Mouse (Mus musculus) limb, embryonic 15.5 days (tissue): ENCODE measurements around the gene Grin3a. TPM values are rescaled to one million over a fixed set of nuclear protein-coding genes. Genes with fewer than 3 reads are reported as not detected.

Experiments
- ATAC-seq: fragments of 200-750 bp; cut with Nextera tagmentation; 2 replicates; pipeline ENCODE4 v1.8.0; 2017; ENCODE audit warnings: low read depth, moderate TSS enrichment; ENCODE audit not compliant: insufficient number of reproducible peaks, low FRiP score, low TSS enrichment
- H3K27ac ChIP-seq: fragments of 300-500 bp; sonication (generic); 2 replicates; pipeline ENCODE4 v1.5.1; 2015; ENCODE audit warnings: moderate library complexity, mild to moderate bottlenecking, inconsistent platforms
- H3K27me3 ChIP-seq: fragments of 300-500 bp; sonication (generic); 2 replicates; pipeline ENCODE4 v1.6.1; 2015; ENCODE audit warnings: inconsistent platforms
- H3K36me3 ChIP-seq: fragments of 300-500 bp; sonication (generic); 2 replicates; pipeline ENCODE4 v1.6.1; 2015; ENCODE audit warnings: inconsistent platforms
- H3K4me1 ChIP-seq: fragments of 300-500 bp; sonication (generic); 2 replicates; pipeline ENCODE4 v1.6.1; 2015; ENCODE audit warnings: inconsistent platforms
- H3K4me2 ChIP-seq: fragments of 300-500 bp; sonication (generic); 2 replicates; pipeline ENCODE4 v1.6.1; 2015; ENCODE audit warnings: mild to moderate bottlenecking, inconsistent platforms
- H3K4me3 ChIP-seq: fragments of 300-500 bp; sonication (generic); 2 replicates; pipeline ENCODE4 v1.5.1; 2015; ENCODE audit warnings: mild to moderate bottlenecking, inconsistent platforms
- H3K9ac ChIP-seq: fragments of 300-500 bp; sonication (generic); 2 replicates; pipeline ENCODE4 v1.6.1; 2015; ENCODE audit warnings: inconsistent platforms
- H3K9me3 ChIP-seq: fragments of 300-500 bp; sonication (generic); 2 replicates; pipeline ENCODE4 v1.6.1; 2016; ENCODE audit warnings: inconsistent platforms
- WGBS: fragments of 180-500 bp; shearing (Covaris S2); methylation state at CpG from one replicate; pipeline ENCODE4 v1.1.7; 2015; 5-methylcytosine and 5-hydroxymethylcytosine counted together
- polyA plus RNA-seq: library from polyadenylated mRNA; unstranded; fragments of >200 nt; fragmentation: Nextera tagmentation; extraction: Ambion mirVana; gene quantifications from 2 replicates; pipeline ENCODE4 v1.2.1, GENCODE M21; 2015

Gene Grin3a
- polyA plus RNA-seq, 1 experiment from 2014 or later: 3.8 TPM

- H3K4me1 ChIP-seq: no peaks in the 10 kb centered on the region
- 79% methylated on average over 5 of the region's 5 CpGs for WGBS
- no peaks in the 10 kb centered on the region for H3K36me3 ChIP-seq
- no peak for ATAC-seq
- no peaks in the 10 kb centered on the region for H3K27me3 ChIP-seq
- H3K9me3 ChIP-seq: no peaks in the 10 kb centered on the region
- no peak overlapping the region for H3K4me2 ChIP-seq
- H3K4me3 ChIP-seq: no peak overlapping the region
- H3K9ac ChIP-seq: no peak overlapping the region
- no peak overlapping the region for H3K27ac ChIP-seq
Measured at GRCm38 (mm10) chr4:49742847-49743246, 102.7 kb downstream of the Grin3a start.

- Histone ChIP-seq H3K27me3 (no peaks in the 10 kb centered on the region), H3K36me3 (no peaks in the 10 kb centered on the region), H3K9ac (no peak overlapping the region), H3K4me2 (no peak overlapping the region), H3K9me3 (no peaks in the 10 kb centered on the region), H3K4me1 (no peaks in the 10 kb centered on the region), H3K27ac (no peak overlapping the region), H3K4me3 (no peak overlapping the region)
- WGBS: 83% methylated on average over 2 of the region's 2 CpGs
- ATAC-seq: no peak
Measured at GRCm38 (mm10) chr4:49741942-49742341, 103.6 kb downstream of the Grin3a start.

- no peaks in the 10 kb centered on the region for H3K27me3 ChIP-seq
- no peak overlapping the region for H3K4me2 ChIP-seq
- ATAC-seq: no peak
- H3K36me3 ChIP-seq: no peaks in the 10 kb centered on the region
- WGBS: 75% methylated on average over 5 of the region's 5 CpGs
- H3K9me3 ChIP-seq: no peaks in the 10 kb centered on the region
- no peaks in the 10 kb centered on the region for H3K4me1 ChIP-seq
- H3K4me3 ChIP-seq: no peak overlapping the region
- H3K27ac ChIP-seq: no peak overlapping the region
- no peak overlapping the region for H3K9ac ChIP-seq
Measured at GRCm38 (mm10) chr4:49740796-49741766, 104.5 kb downstream of the Grin3a start.

- Histone ChIP-seq H3K36me3 (no peaks in the 10 kb centered on the region), H3K27ac (no peak overlapping the region), H3K4me1 (no peaks in the 10 kb centered on the region), H3K27me3 (no peaks in the 10 kb centered on the region), H3K4me2 (no peak overlapping the region), H3K4me3 (no peak overlapping the region), H3K9me3 (no peaks in the 10 kb centered on the region), H3K9ac (no peak overlapping the region)
- 39% methylated on average over 1 of the region's 1 CpGs for WGBS
- no peak for ATAC-seq
Measured at GRCm38 (mm10) chr4:49739561-49739960, 106.0 kb downstream of the Grin3a start.

- ATAC-seq: no peak
Measured at GRCm38 (mm10) chr4:49729326-49729725, 116.2 kb downstream of the Grin3a start.

GRCm38 (mm10) chr4:49723908-49724307 lies 121.6 kb downstream of the Grin3a start:
- Histone ChIP-seq H3K4me2 (no peak overlapping the region), H3K27me3 (no peaks in the 10 kb centered on the region), H3K27ac (no peak overlapping the region), H3K4me3 (no peak overlapping the region), H3K4me1 (no peaks in the 10 kb centered on the region), H3K36me3 (no peaks in the 10 kb centered on the region), H3K9me3 (no peaks in the 10 kb centered on the region), H3K9ac (no peak overlapping the region)
- WGBS: 88% methylated on average over 2 of the region's 2 CpGs
- ATAC-seq: no peak

More at GRCm38 (mm10) chr4:49729326-49729725, 116.2 kb downstream of the Grin3a start:
- no peaks in the 10 kb centered on the region for H3K4me1 ChIP-seq
- H3K27ac ChIP-seq: no peak overlapping the region
- 68% methylated on average over 3 of the region's 3 CpGs for WGBS
- no peaks in the 10 kb centered on the region for H3K36me3 ChIP-seq
- H3K9me3 ChIP-seq: no peaks in the 10 kb centered on the region
- no peak overlapping the region for H3K9ac ChIP-seq
- no peaks in the 10 kb centered on the region for H3K27me3 ChIP-seq
- no peak overlapping the region for H3K4me3 ChIP-seq
- H3K4me2 ChIP-seq: no peak overlapping the region

- H3K4me3 ChIP-seq: no peak overlapping the region
- 61% methylated on average over 12 of the region's 12 CpGs for WGBS
- H3K27ac ChIP-seq: no peak overlapping the region
- ATAC-seq: no peak
- H3K4me2 ChIP-seq: no peak overlapping the region
- no peaks in the 10 kb centered on the region for H3K36me3 ChIP-seq
- H3K4me1 ChIP-seq: no peaks in the 10 kb centered on the region
- no peaks in the 10 kb centered on the region for H3K27me3 ChIP-seq
- H3K9ac ChIP-seq: no peak overlapping the region
- no peaks in the 10 kb centered on the region; the same call in 1 of the 2 replicates for H3K9me3 ChIP-seq
Measured at GRCm38 (mm10) chr4:49691405-49692194, 153.9 kb downstream of the Grin3a start.

- H3K4me1 ChIP-seq: no peaks in the 10 kb centered on the region
- WGBS: 21% methylated on average over 9 of the region's 9 CpGs
- H3K9ac ChIP-seq: no peak overlapping the region; the same call in 1 of the 2 replicates
- no peak overlapping the region for H3K27ac ChIP-seq
- no peak overlapping the region for H3K4me2 ChIP-seq
- ATAC-seq: no peak
- H3K9me3 ChIP-seq: no peaks in the 10 kb centered on the region
- no peaks in the 10 kb centered on the region for H3K36me3 ChIP-seq
- no peak overlapping the region for H3K4me3 ChIP-seq
- no peaks in the 10 kb centered on the region for H3K27me3 ChIP-seq
Measured at GRCm38 (mm10) chr4:49688594-49689288, 156.8 kb downstream of the Grin3a start.

- WGBS: 85% methylated on average over 13 of the region's 13 CpGs
- no peak for ATAC-seq
Measured at GRCm38 (mm10) chr4:49681812-49682211, 163.7 kb downstream of the Grin3a start, which contains the start of gene Ppp3r2. Gene Ppp3r2, minus strand, starts transcription at chr4:49682024.

GRCm38 (mm10) chr4:49680171-49680875 lies 165.2 kb downstream of the Grin3a start:
- H3K9me3 ChIP-seq: no peaks in the 10 kb centered on the region
- H3K9ac ChIP-seq: no peak overlapping the region
- H3K4me2 ChIP-seq: no peak overlapping the region
- no peak for ATAC-seq
- WGBS: 90% methylated on average over 11 of the region's 11 CpGs
- no peaks in the 10 kb centered on the region for H3K27me3 ChIP-seq
- H3K27ac ChIP-seq: no peak overlapping the region
- no peaks in the 10 kb centered on the region for H3K36me3 ChIP-seq
- H3K4me3 ChIP-seq: no peak overlapping the region
- no peaks in the 10 kb centered on the region for H3K4me1 ChIP-seq

More at GRCm38 (mm10) chr4:49681812-49682211, 163.7 kb downstream of the Grin3a start, which contains the start of gene Ppp3r2:
- no peaks in the 10 kb centered on the region for H3K4me1 ChIP-seq
- no peaks in the 10 kb centered on the region for H3K9me3 ChIP-seq
- H3K27ac ChIP-seq: no peak within 1 kb of the TSS
- no peaks in the 10 kb centered on the region for H3K36me3 ChIP-seq
- no peak within 1 kb of the TSS for H3K9ac ChIP-seq
- H3K4me3 ChIP-seq: no peak within 1 kb of the TSS
- no peak within 1 kb of the TSS for H3K4me2 ChIP-seq
- no peaks in the 10 kb centered on the region for H3K27me3 ChIP-seq

GRCm38 (mm10) chr4:49676790-49677189 lies 168.8 kb downstream of the Grin3a start:
- Histone ChIP-seq H3K4me1 (no peaks in the 10 kb centered on the region), H3K4me3 (no peak overlapping the region), H3K36me3 (no peaks in the 10 kb centered on the region), H3K9me3 (no peaks in the 10 kb centered on the region), H3K4me2 (no peak overlapping the region), H3K27me3 (no peaks in the 10 kb centered on the region), H3K27ac (no peak overlapping the region), H3K9ac (no peak overlapping the region)
- ATAC-seq: no peak
- 65% methylated on average over 7 of the region's 7 CpGs for WGBS
